Mouse (Mus musculus) intestine, embryonic 14.5 days (tissue): ENCODE data around the gene Rhbdf2. TPM values are rescaled to one million over a fixed set of nuclear protein-coding genes. Genes with fewer than 3 reads are reported as not detected.

ENCODE experiments used
- ATAC-seq: fragments of 200-750 bp; cut with Nextera tagmentation; replicated peaks from 2 replicates; pipeline ENCODE4 v1.8.0; 2017; ENCODE audit warnings: low read depth, moderate number of reproducible peaks, moderate TSS enrichment, moderate library complexity; ENCODE audit not compliant: low FRiP score, low TSS enrichment
- DNase-seq: peaks from one replicate; pipeline ENCODE4 v3.0.0-alpha.2; 2018; ENCODE audit warnings: low spot score
- H3K27ac ChIP-seq: fragments of 300-500 bp; sonication (generic); 2 replicates; pipeline ENCODE4 v1.5.1; 2014; ENCODE audit warnings: low read depth, mild to moderate bottlenecking, control low read depth
- H3K27me3 ChIP-seq: fragments of 300-500 bp; sonication (generic); replicated peaks from 2 replicates; pipeline ENCODE4 v1.6.1; 2014; ENCODE audit warnings: low read length, control low read depth; ENCODE audit not compliant: control insufficient read depth, insufficient read depth
- H3K36me3 ChIP-seq: fragments of 300-500 bp; sonication (generic); 2 replicates; pipeline ENCODE4 v1.6.1; 2014; ENCODE audit warnings: low read length, control low read depth; ENCODE audit not compliant: control insufficient read depth, insufficient read depth
- H3K4me1 ChIP-seq: fragments of 300-500 bp; sonication (generic); replicated peaks from 2 replicates; pipeline ENCODE4 v1.6.1; 2014; ENCODE audit warnings: low read length, control low read depth, mixed read lengths; ENCODE audit not compliant: control insufficient read depth, insufficient read depth
- H3K4me2 ChIP-seq: fragments of 300-500 bp; sonication (generic); 2 replicates; pipeline ENCODE4 v1.6.1; 2014; ENCODE audit warnings: low read length
- H3K4me3 ChIP-seq: fragments of 300-500 bp; sonication (generic); 2 replicates; pipeline ENCODE4 v1.5.1; 2014; ENCODE audit warnings: low read depth, low read length, control low read depth, mixed read lengths
- H3K9ac ChIP-seq: fragments of 300-500 bp; sonication (generic); 2 replicates; pipeline ENCODE4 v1.6.1; 2014; ENCODE audit warnings: mild to moderate bottlenecking, low read length
- H3K9me3 ChIP-seq: fragments of 300-500 bp; sonication (generic); 2 replicates; pipeline ENCODE4 v1.6.1; 2016; ENCODE audit warnings: low read length, control low read depth; ENCODE audit not compliant: control insufficient read depth
- WGBS: fragments of 180-500 bp; shearing (Covaris S2); extraction: QIAGEN DNeasy Blood & Tissue Kit; methylation state at CpG from one replicate; pipeline ENCODE4 v1.1.7; 2014; 5-methylcytosine and 5-hydroxymethylcytosine counted together
- polyA plus RNA-seq: library from polyadenylated mRNA; unstranded; fragments of >200 nt; fragmentation: Nextera tagmentation; extraction: Ambion mirVana; gene quantifications from 2 replicates; pipeline ENCODE4 v1.2.1, GENCODE M21; 2014

Rhbdf2 gene
- polyA plus RNA-seq, 1 experiment from 2014 or later: 5.7 TPM

- Histone ChIP-seq H3K4me3 (no peak within 1 kb of the TSS), H3K27me3 (0 out of 2 replicates have a peak, but pooled peaks cover 11% of the 10 kb centered on the region), H3K4me2 (peak within 1 kb of the TSS; percentile 20; the same call in 1 of the 2 replicates), H3K9me3 (no peaks in the 10 kb centered on the region), H3K9ac (no peak within 1 kb of the TSS), H3K4me1 (no peaks in the 10 kb centered on the region), H3K36me3 (no peaks in the 10 kb centered on the region), H3K27ac (no peak within 1 kb of the TSS)
- WGBS: 74% methylated on average over 5 of the region's 5 CpGs
- ATAC-seq: 0 out of 2 replicates have a peak, but pooled peaks have one; percentile 48
- no peak for DNase-seq
Observed at GRCm38 (mm10) chr11:116586310-116586709, 40.5 kb downstream of the Rhbdf2 start, which contains the start of gene Aanat. Aanat (plus strand) TSS chr11:116586432.

- 0 out of 2 replicates have a peak, but pooled peaks cover 11% of the 10 kb centered on the region for H3K27me3 ChIP-seq
- H3K9me3 ChIP-seq: no peaks in the 10 kb centered on the region
- H3K4me1 ChIP-seq: no peaks in the 10 kb centered on the region
- ATAC-seq (no peak), DNase-seq (no peak)
- WGBS: 44% methylated on average over 6 of the region's 6 CpGs
- H3K4me3 ChIP-seq: no peak overlapping the region
- no peak overlapping the region for H3K27ac ChIP-seq
- no peak overlapping the region for H3K4me2 ChIP-seq
- H3K9ac ChIP-seq: no peak overlapping the region
- H3K36me3 ChIP-seq: no peaks in the 10 kb centered on the region
Observed at GRCm38 (mm10) chr11:116585682-116586081, 41.1 kb downstream of the Rhbdf2 start.

GRCm38 (mm10) chr11:116581376-116581814 is 45.4 kb downstream of the Rhbdf2 start, which contains the start of gene Ube2o:
Ube2o (minus strand) TSS chr11:116581447.
- under 1% methylated on average over 45 of the region's 51 CpGs for WGBS
- Histone ChIP-seq H3K9ac (peak within 1 kb of the TSS; percentile 86), H3K27ac (peak within 1 kb of the TSS; percentile 51; the same call in 1 of the 2 replicates), H3K4me2 (peak within 1 kb of the TSS; percentile 90), H3K36me3 (no peaks in the 10 kb centered on the region), H3K4me3 (peak within 1 kb of the TSS; percentile 98), H3K9me3 (no peaks in the 10 kb centered on the region), H3K4me1 (peaks cover 11% of the 10 kb centered on the region; the same call in 1 of the 2 replicates), H3K27me3 (no peaks in the 10 kb centered on the region)
- ATAC-seq (peak; percentile 87), DNase-seq (no peak)

- peak overlapping the region; percentile 51; the same call in 1 of the 2 replicates for H3K27ac ChIP-seq
- no peaks in the 10 kb centered on the region for H3K27me3 ChIP-seq
- DNase-seq: peak; percentile 89
- peak overlapping the region; percentile 90 for H3K4me2 ChIP-seq
- H3K9me3 ChIP-seq: no peaks in the 10 kb centered on the region
- WGBS: under 1% methylated on average over 82 of the region's 91 CpGs
- peak overlapping the region; percentile 86 for H3K9ac ChIP-seq
- H3K4me3 ChIP-seq: peak overlapping the region; percentile 98
- peak; percentile 84 for ATAC-seq
- no peaks in the 10 kb centered on the region for H3K36me3 ChIP-seq
- peaks cover 11% of the 10 kb centered on the region; the same call in 1 of the 2 replicates for H3K4me1 ChIP-seq
Observed at GRCm38 (mm10) chr11:116580711-116581375, 46.0 kb downstream of the Rhbdf2 start.

GRCm38 (mm10) chr11:116580031-116580652 is 46.7 kb downstream of the Rhbdf2 start:
- no peak for ATAC-seq
- peak; percentile 56 for DNase-seq
- no peak overlapping the region; the same call in 1 of the 2 replicates for H3K27ac ChIP-seq
- H3K9ac ChIP-seq: peak overlapping the region; percentile 86
- H3K4me3 ChIP-seq: peak overlapping the region; percentile 98
- H3K4me2 ChIP-seq: peak overlapping the region; percentile 90
- H3K27me3 ChIP-seq: no peaks in the 10 kb centered on the region
- H3K9me3 ChIP-seq: no peaks in the 10 kb centered on the region
- H3K36me3 ChIP-seq: no peaks in the 10 kb centered on the region
- H3K4me1 ChIP-seq: peaks cover 11% of the 10 kb centered on the region; the same call in 1 of the 2 replicates
- 24% methylated on average over 10 of the region's 10 CpGs for WGBS

- Histone ChIP-seq H3K4me1 (peaks cover 13% of the 10 kb centered on the region; the same call in 1 of the 2 replicates), H3K9me3 (no peaks in the 10 kb centered on the region), H3K4me2 (no peak overlapping the region), H3K27ac (no peak overlapping the region), H3K36me3 (no peaks in the 10 kb centered on the region), H3K27me3 (no peaks in the 10 kb centered on the region), H3K9ac (no peak overlapping the region), H3K4me3 (no peak overlapping the region)
- WGBS: 95% methylated on average over 3 of the region's 3 CpGs
- DNase-seq (no peak), ATAC-seq (no peak)
Observed at GRCm38 (mm10) chr11:116579280-116579679, 47.5 kb downstream of the Rhbdf2 start.

GRCm38 (mm10) chr11:116575396-116575795 is 51.4 kb downstream of the Rhbdf2 start:
- WGBS: 94% methylated on average over 2 of the region's 2 CpGs
- Histone ChIP-seq H3K27ac (no peak overlapping the region), H3K9me3 (no peaks in the 10 kb centered on the region), H3K4me1 (peaks cover 32% of the 10 kb centered on the region), H3K27me3 (no peaks in the 10 kb centered on the region), H3K36me3 (no peaks in the 10 kb centered on the region), H3K9ac (no peak overlapping the region), H3K4me2 (no peak overlapping the region), H3K4me3 (no peak overlapping the region)
- ATAC-seq (no peak), DNase-seq (no peak)

- H3K27ac ChIP-seq: no peak overlapping the region
- no peak overlapping the region for H3K4me3 ChIP-seq
- H3K27me3 ChIP-seq: no peaks in the 10 kb centered on the region
- DNase-seq (no peak), ATAC-seq (no peak)
- H3K9me3 ChIP-seq: no peaks in the 10 kb centered on the region
- H3K36me3 ChIP-seq: no peaks in the 10 kb centered on the region
- 69% methylated on average over 6 of the region's 6 CpGs for WGBS
- H3K4me2 ChIP-seq: no peak overlapping the region
- H3K4me1 ChIP-seq: peaks cover 28% of the 10 kb centered on the region
- H3K9ac ChIP-seq: no peak overlapping the region
Observed at GRCm38 (mm10) chr11:116574982-116575381, 51.8 kb downstream of the Rhbdf2 start.
